Comparison of ENCODE assay signal across 11 mouse cellular contexts in genomic region chr5:33222389-33222788, GRCm38 (mm10). TPM values are rescaled to one million over a fixed set of nuclear protein-coding genes. Genes with fewer than 3 reads are reported as not detected.
DNase-seq lines count a peak whose midpoint lies in the region; ATAC-seq and TF ChIP-seq lines count a peak whose summit lies in the region.
"Had no signal": no experiment of that assay in that cellular context is flagged by ENCODE, and none has a peak within 500 bp of the region (broad histone marks: within the 10 kb centered on the region; RNA-seq: fewer than 3 reads in every experiment).

No protein-coding gene starts in this region.

- TF ChIP-seq EP300 in MEL (IDR thresholded peaks at IDR 0.05; ENCODE audit: low read depth in 1 of 2, low read length in 2 of 2), result no peak

- 24% methylated on average over 6 of the region's 6 CpGs for WGBS in heart, embryonic 13.5 days
- WGBS in embryonic facial prominence, embryonic 11.5 days, result 33% methylated on average over 6 of the region's 6 CpGs
- WGBS in limb, embryonic 10.5 days, result 46% methylated on average over 6 of the region's 6 CpGs
- WGBS in hindbrain, embryonic 12.5 days, result 64% methylated on average over 6 of the region's 6 CpGs

- DNase-seq in heart, adult 8-10 months (ENCODE audit: low spot score), result no peak
- DNase-seq in MEL (ENCODE audit: low read depth, low spot score), result peak; percentile 40
- DNase-seq in embryonic facial prominence, embryonic 11.5 days (ENCODE audit: low spot score), result peak; percentile 60
- DNase-seq in limb, embryonic 10.5 days (ENCODE audit: low spot score), result no peak
- DNase-seq: retina, postnatal 1 day had no signal

- no peak overlapping the region for H3K4me2 ChIP-seq in heart, embryonic 13.5 days
- no peak overlapping the region for H3K4me2 ChIP-seq in embryonic facial prominence, embryonic 11.5 days (ENCODE audit: low read depth, low read length)
- H3K4me2 ChIP-seq in hindbrain, embryonic 12.5 days (replicated peaks), result no peak overlapping the region

- no peak for TF ChIP-seq POLR2A in MEL (IDR thresholded peaks at IDR 0.05; ENCODE audit: control insufficient read depth in 1 of 2, insufficient read depth in 1 of 2, low read depth in 1 of 2, low read length in 2 of 2, poor library complexity in 1 of 2)

- no peaks in the 10 kb centered on the region for H3K36me3 ChIP-seq in heart, embryonic 13.5 days
- H3K36me3 ChIP-seq in MEL (ENCODE audit: control insufficient read depth in 1 of 2, insufficient read depth in 2 of 2, low read length in 2 of 2), result peaks cover 0 to 49% of the 10 kb centered on the region in 2 experiments; a peak in 2 of 4 replicates
- H3K36me3 ChIP-seq in embryonic facial prominence, embryonic 11.5 days (replicated peaks; ENCODE audit: control insufficient read depth, insufficient read depth, low read depth, low read length), result no peaks in the 10 kb centered on the region
- H3K36me3 ChIP-seq in limb, embryonic 10.5 days, result no peaks in the 10 kb centered on the region
- no peaks in the 10 kb centered on the region for H3K36me3 ChIP-seq in hindbrain, embryonic 12.5 days
- H3K36me3 ChIP-seq: midbrain, embryonic 10.5 days had no signal

- peak; percentile 37; the same call in 1 of the 2 replicates for ATAC-seq in heart, embryonic 13.5 days (ENCODE audit: extremely low read depth, insufficient number of reproducible peaks, low FRiP score, low TSS enrichment)
- no peak for ATAC-seq in embryonic facial prominence, embryonic 11.5 days (replicated peaks; ENCODE audit: insufficient number of reproducible peaks, low FRiP score, low TSS enrichment, low read depth)
- no peak for ATAC-seq in megakaryocyte-erythroid progenitor cell, adult 5-6 weeks (replicated peaks; ENCODE audit: low FRiP score, low TSS enrichment, poor library complexity, severe bottlenecking)
- no peak for ATAC-seq in hindbrain, embryonic 12.5 days (ENCODE audit: low FRiP score)
- ATAC-seq: forebrain, embryonic 14.5 days had no signal

- no peak overlapping the region for H3K4me3 ChIP-seq in heart, embryonic 13.5 days
- H3K4me3 ChIP-seq in MEL (ENCODE audit: control insufficient read depth in 1 of 2, insufficient read depth in 1 of 2, low read depth in 2 of 2, low read length in 2 of 2), result no peak overlapping the region
- no peak overlapping the region for H3K4me3 ChIP-seq in embryonic facial prominence, embryonic 11.5 days (ENCODE audit: low read depth, low read length)
- H3K4me3 ChIP-seq in limb, embryonic 10.5 days, result no peak overlapping the region
- H3K4me3 ChIP-seq in hindbrain, embryonic 12.5 days, result no peak overlapping the region
- H3K4me3 ChIP-seq: layer of hippocampus, adult 2 months; midbrain, embryonic 10.5 days had no signal

- H3K4me1 ChIP-seq in heart, embryonic 13.5 days, result peaks cover 79% of the 10 kb centered on the region
- H3K4me1 ChIP-seq in MEL (ENCODE audit: control insufficient read depth in 1 of 2, insufficient read depth in 2 of 2, low read length in 2 of 2), result peaks cover 46 to 56% of the 10 kb centered on the region in 2 experiments
- peaks cover 4% of the 10 kb centered on the region for H3K4me1 ChIP-seq in embryonic facial prominence, embryonic 11.5 days (ENCODE audit: control insufficient read depth, insufficient read depth, low read length)
- H3K4me1 ChIP-seq in limb, embryonic 10.5 days, result peaks cover 41% of the 10 kb centered on the region
- H3K4me1 ChIP-seq in hindbrain, embryonic 12.5 days, result peaks cover 25% of the 10 kb centered on the region

- TF ChIP-seq CTCF in MEL (IDR thresholded peaks at IDR 0.05 in 2 of 3, conservative IDR thresholded peaks at IDR 0.05 in 1 of 3; ENCODE audit: control insufficient read depth in 1 of 3, insufficient read depth in 1 of 3, low read depth in 2 of 3, low read length in 3 of 3, poor library complexity in 1 of 3, severe bottlenecking in 1 of 3), result no peak

- H3K9me3 ChIP-seq in heart, embryonic 13.5 days, result no peaks in the 10 kb centered on the region
- no peaks in the 10 kb centered on the region for H3K9me3 ChIP-seq in MEL (replicated peaks; ENCODE audit: insufficient read depth, low read length)
- no peaks in the 10 kb centered on the region for H3K9me3 ChIP-seq in embryonic facial prominence, embryonic 11.5 days (replicated peaks; ENCODE audit: control insufficient read depth, low read length)
- H3K9me3 ChIP-seq in limb, embryonic 10.5 days (replicated peaks), result no peaks in the 10 kb centered on the region
- H3K9me3 ChIP-seq in hindbrain, embryonic 12.5 days (replicated peaks), result no peaks in the 10 kb centered on the region
- H3K9me3 ChIP-seq: midbrain, embryonic 10.5 days had no signal

- no peaks in the 10 kb centered on the region for H3K79me2 ChIP-seq in MEL (ENCODE audit: control insufficient read depth, insufficient read depth, low read length, poor library complexity)

- no peaks in the 10 kb centered on the region for H3K27me3 ChIP-seq in heart, embryonic 13.5 days (replicated peaks)
- H3K27me3 ChIP-seq in MEL (ENCODE audit: control insufficient read depth in 1 of 2, insufficient read depth in 2 of 2, low read length in 2 of 2), result no peaks in the 10 kb centered on the region; a peak in 1 of 4 replicates
- no peaks in the 10 kb centered on the region for H3K27me3 ChIP-seq in embryonic facial prominence, embryonic 11.5 days (ENCODE audit: control insufficient read depth, insufficient read depth, low read length)
- H3K27me3 ChIP-seq in limb, embryonic 10.5 days (ENCODE audit: low read depth, poor library complexity, severe bottlenecking), result no peaks in the 10 kb centered on the region
- no peaks in the 10 kb centered on the region for H3K27me3 ChIP-seq in hindbrain, embryonic 12.5 days

- peak overlapping the region; percentile 16; the same call in 1 of the 2 replicates for H3K9ac ChIP-seq in heart, embryonic 13.5 days
- H3K9ac ChIP-seq in MEL (ENCODE audit: control insufficient read depth, low read depth, low read length, poor library complexity, severe bottlenecking), result no peak overlapping the region
- H3K9ac ChIP-seq in embryonic facial prominence, embryonic 11.5 days (replicated peaks; ENCODE audit: low read length), result no peak overlapping the region
- no peak overlapping the region for H3K9ac ChIP-seq in hindbrain, embryonic 12.5 days

- H3K27ac ChIP-seq in heart, embryonic 13.5 days (replicated peaks), result peak overlapping the region; percentile 41
- peak overlapping the region; percentile 2; the same call in 1 of the 2 replicates for H3K27ac ChIP-seq in MEL (ENCODE audit: control insufficient read depth, low read depth, low read length)
- H3K27ac ChIP-seq in embryonic facial prominence, embryonic 11.5 days (replicated peaks; ENCODE audit: low read depth, low read length), result 0 out of 2 replicates have a peak overlapping the region, but pooled peaks have one; percentile 13
- H3K27ac ChIP-seq in limb, embryonic 10.5 days, result peak overlapping the region; percentile 53
- H3K27ac ChIP-seq in hindbrain, embryonic 12.5 days, result no peak overlapping the region
- H3K27ac ChIP-seq: layer of hippocampus, adult 2 months; midbrain, embryonic 10.5 days had no signal

- no peak for TF ChIP-seq RAD21 in MEL (IDR thresholded peaks at IDR 0.05; ENCODE audit: low read depth, low read length)

TF ChIP-seq in MEL, 35 proteins besides CTCF, POLR2A, EP300 and RAD21:
- TF ChIP-seq ELF1 (IDR thresholded peaks at IDR 0.05; ENCODE audit: low read depth, low read length), result peak; percentile 22; the same call in 1 of the 2 replicates
- TF ChIP-seq MAX (IDR thresholded peaks at IDR 0.05; ENCODE audit: low read length), result no peak

RNA-seq across cellular contexts. Expression of gene Spon2, which starts 4.1 kb away (rescaled TPM):
- polyA plus RNA-seq in heart, embryonic 13.5 days (2015; fragmentation: Nextera tagmentation; extraction: Ambion mirVana), result 89.8 and 95.2 TPM in 2 replicates
- total RNA-seq in heart, adult 8-10 months (2022), result 1 to 10 TPM; 1.0 to 3.4 (median 1.4) TPM
- 1.7 and 3.1 TPM in 2 replicates for total RNA-seq in MEL (2012; rRNA removed)
- 1 to 10 TPM in 1 of 2 experiments, not detected in 1; 2.6 TPM for polyA plus RNA-seq in MEL (2012; ENCODE audit: insufficient read depth in 1 of 2, insufficient read length in 2 of 2, low read depth in 1 of 2, low replicate concordance in 2 of 2, missing spikeins in 1 of 2)
- 4.2 and 5.3 TPM in 2 replicates for polyA plus RNA-seq in embryonic facial prominence, embryonic 11.5 days (2014; fragmentation: Nextera tagmentation; extraction: Ambion mirVana)
- 2.8 TPM in 2 replicates for polyA plus RNA-seq in limb, embryonic 10.5 days (2016; fragmentation: Nextera tagmentation; extraction: Ambion mirVana)
- 23.4 and 35.0 TPM in 2 replicates for total RNA-seq in megakaryocyte-erythroid progenitor cell, adult 5-6 weeks (2014; fragmentation: Nextera tagmentation)
- total RNA-seq in megakaryocyte-erythroid progenitor cell, adult 5-6 weeks (2017), result 14.8 and 15.1 TPM in 2 replicates
- 3.3 and 3.7 TPM in 2 replicates for polyA plus RNA-seq in hindbrain, embryonic 12.5 days (2016; fragmentation: Nextera tagmentation; extraction: Ambion mirVana)

RNA-seq across cellular contexts. Expression of gene Ctbp1, which starts 52.4 kb away (rescaled TPM):
- polyA plus RNA-seq in heart, embryonic 13.5 days (2015; fragmentation: Nextera tagmentation; extraction: Ambion mirVana), result 206 and 234 TPM in 2 replicates
- 100 to 1,000 TPM; 213 to 238 (median 226) TPM for total RNA-seq in heart, adult 8-10 months (2022)
- 413 and 443 TPM in 2 replicates for total RNA-seq in MEL (2012; rRNA removed)
- 100 to 1,000 TPM; 353 to 595 TPM for polyA plus RNA-seq in MEL (2012; ENCODE audit: insufficient read depth in 1 of 2, insufficient read length in 2 of 2, low read depth in 1 of 2, low replicate concordance in 2 of 2, missing spikeins in 1 of 2)
- polyA plus RNA-seq in embryonic facial prominence, embryonic 11.5 days (2014; fragmentation: Nextera tagmentation; extraction: Ambion mirVana), result 396 and 435 TPM in 2 replicates
- polyA plus RNA-seq in limb, embryonic 10.5 days (2016; fragmentation: Nextera tagmentation; extraction: Ambion mirVana), result 440 and 473 TPM in 2 replicates
- 208 and 216 TPM in 2 replicates for total RNA-seq in megakaryocyte-erythroid progenitor cell, adult 5-6 weeks (2014; fragmentation: Nextera tagmentation)
- total RNA-seq in megakaryocyte-erythroid progenitor cell, adult 5-6 weeks (2017), result 136 and 192 TPM in 2 replicates
- 508 and 530 TPM in 2 replicates for polyA plus RNA-seq in hindbrain, embryonic 12.5 days (2016; fragmentation: Nextera tagmentation; extraction: Ambion mirVana)

Comparison
In these comparisons a context has a peak if more than half of its experiments do, and no peak if none do; other contexts are left out.
1. DNase-seq: peak in MEL (single experiment) and embryonic facial prominence, embryonic 11.5 days (single experiment); none in heart, adult 8-10 months (single experiment) and limb, embryonic 10.5 days (single experiment).
2. RNA of gene Spon2, which starts 4.1 kb away (polyA plus RNA-seq): 89.8 to 95.2 TPM in heart, embryonic 13.5 days; 4.2 to 5.3 TPM in embryonic facial prominence, embryonic 11.5 days, 3.3 to 3.7 TPM in hindbrain, embryonic 12.5 days, 2.8 TPM in limb, embryonic 10.5 days and 2.6 TPM in MEL; every median in the first group is over 10 times any median in the second.